Mouse (Mus musculus) limb, embryonic 11.5 days (tissue): ENCODE results near the gene Chka. TPM values are rescaled to one million over a fixed set of nuclear protein-coding genes. Genes with fewer than 3 reads are reported as not detected.

Experiments
- ATAC-seq: fragments of 200-750 bp; cut with Nextera tagmentation; 2 replicates; pipeline ENCODE4 v1.8.0; 2017; ENCODE audit warnings: low read depth; ENCODE audit not compliant: insufficient number of reproducible peaks, low FRiP score, low TSS enrichment
- DNase-seq: peaks from one replicate; pipeline ENCODE4 v3.0.0-alpha.2; 2015; ENCODE audit warnings: low spot score
- H3K27ac ChIP-seq: fragments of 300-500 bp; sonication (generic); replicated peaks from 2 replicates; pipeline ENCODE4 v1.5.1; 2014; ENCODE audit warnings: low read depth, mild to moderate bottlenecking, low read length
- H3K27me3 ChIP-seq: fragments of 300-500 bp; sonication (generic); 2 replicates; pipeline ENCODE4 v1.6.1; 2014; ENCODE audit warnings: mild to moderate bottlenecking, low read length, mixed read lengths; ENCODE audit not compliant: control insufficient read depth, insufficient read depth
- H3K36me3 ChIP-seq: fragments of 300-500 bp; sonication (generic); 2 replicates; pipeline ENCODE4 v1.6.1; 2014; ENCODE audit warnings: mild to moderate bottlenecking, low read length, moderate library complexity, mixed read lengths; ENCODE audit not compliant: control insufficient read depth, insufficient read depth
- H3K4me1 ChIP-seq: fragments of 300-500 bp; sonication (generic); 2 replicates; pipeline ENCODE4 v1.6.1; 2014; ENCODE audit warnings: low read length, mixed read lengths; ENCODE audit not compliant: control insufficient read depth, insufficient read depth
- H3K4me2 ChIP-seq: fragments of 300-500 bp; sonication (generic); 2 replicates; pipeline ENCODE4 v1.6.1; 2014; ENCODE audit warnings: low read depth, mild to moderate bottlenecking, moderate library complexity; ENCODE audit not compliant: severe bottlenecking
- H3K4me3 ChIP-seq: fragments of 300-500 bp; sonication (generic); 2 replicates; pipeline ENCODE4 v1.5.1; 2014; ENCODE audit warnings: low read depth, low read length
- H3K9ac ChIP-seq: fragments of 300-500 bp; sonication (generic); 2 replicates; pipeline ENCODE4 v1.6.1; 2014; ENCODE audit warnings: mild to moderate bottlenecking, low read length
- H3K9me3 ChIP-seq: fragments of 300-500 bp; sonication (generic); 2 replicates; pipeline ENCODE4 v1.6.1; 2016; ENCODE audit warnings: low read length; ENCODE audit not compliant: control insufficient read depth
- WGBS: fragments of 180-500 bp; shearing (Covaris S2); extraction: QIAGEN DNeasy Blood & Tissue Kit; methylation state at CpG from one replicate; pipeline ENCODE4 v1.1.7; 2014; 5-methylcytosine and 5-hydroxymethylcytosine counted together
- polyA plus RNA-seq: library from polyadenylated mRNA; unstranded; fragments of >200 nt; fragmentation: Nextera tagmentation; extraction: Ambion mirVana; gene quantifications from 2 replicates; pipeline ENCODE4 v1.2.1, GENCODE M21; 2014

The Chka gene
- polyA plus RNA-seq, 1 experiment from 2014 or later: 47.3 TPM

DNA sequence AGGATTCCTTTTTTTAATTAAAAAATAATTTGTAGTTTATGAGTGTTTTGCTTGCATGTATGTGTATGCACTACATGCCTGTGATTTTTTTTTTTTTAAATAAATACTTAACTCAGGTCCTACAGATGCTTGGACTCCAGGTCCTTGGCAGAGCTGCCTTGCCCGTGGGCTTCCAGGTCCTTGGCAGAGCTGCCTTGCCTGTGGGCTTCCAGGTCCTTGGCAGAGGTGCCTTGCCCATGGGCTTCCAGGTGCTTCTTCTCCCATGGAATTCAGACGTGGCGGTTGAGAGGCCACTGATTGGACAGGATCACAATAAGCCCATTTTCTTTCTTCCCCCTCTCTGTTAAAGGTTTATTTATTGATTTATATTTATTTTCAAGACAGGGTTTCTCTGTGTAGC lies 5.6 kb downstream of the Chka start:
- no peak overlapping the region for H3K4me3 ChIP-seq
- no peaks in the 10 kb centered on the region for H3K9me3 ChIP-seq
- no peak for ATAC-seq
- H3K4me1 ChIP-seq: peaks cover 6% of the 10 kb centered on the region
- WGBS: 85% methylated on average over 3 of the region's 3 CpGs
- DNase-seq: no peak
- no peak overlapping the region for H3K4me2 ChIP-seq
- H3K27me3 ChIP-seq: no peaks in the 10 kb centered on the region
- no peak overlapping the region for H3K27ac ChIP-seq
- no peaks in the 10 kb centered on the region for H3K36me3 ChIP-seq
- H3K9ac ChIP-seq: no peak overlapping the region

DNA sequence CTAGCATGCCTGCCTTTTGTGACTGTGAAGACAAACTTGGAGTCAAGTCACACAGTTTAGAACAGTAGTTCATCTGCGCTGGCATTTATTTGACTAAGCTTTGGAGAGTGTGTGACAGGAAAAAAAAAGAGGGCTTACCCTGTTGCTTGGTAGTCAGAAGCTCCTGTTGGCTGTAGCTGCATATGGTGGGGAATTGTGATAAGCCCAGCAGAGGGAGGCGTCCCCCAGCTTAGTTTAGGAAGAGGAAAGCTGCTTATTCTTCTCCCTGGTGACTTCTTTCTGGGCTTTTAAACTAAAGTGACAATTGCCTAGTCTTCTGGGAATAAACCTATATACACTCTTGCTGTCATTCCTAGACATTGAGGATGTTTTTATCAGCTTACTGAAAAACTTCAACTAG lies 11.1 kb downstream of the Chka start:
- no peak overlapping the region for H3K4me2 ChIP-seq
- H3K36me3 ChIP-seq: peaks cover 3% of the 10 kb centered on the region; the same call in 1 of the 2 replicates
- DNase-seq (no peak), ATAC-seq (no peak)
- H3K9me3 ChIP-seq: no peaks in the 10 kb centered on the region
- WGBS: 85% methylated on average over 2 of the region's 2 CpGs
- no peak overlapping the region for H3K27ac ChIP-seq
- H3K4me1 ChIP-seq: no peaks in the 10 kb centered on the region
- H3K27me3 ChIP-seq: no peaks in the 10 kb centered on the region
- H3K4me3 ChIP-seq: no peak overlapping the region
- H3K9ac ChIP-seq: no peak overlapping the region

DNA sequence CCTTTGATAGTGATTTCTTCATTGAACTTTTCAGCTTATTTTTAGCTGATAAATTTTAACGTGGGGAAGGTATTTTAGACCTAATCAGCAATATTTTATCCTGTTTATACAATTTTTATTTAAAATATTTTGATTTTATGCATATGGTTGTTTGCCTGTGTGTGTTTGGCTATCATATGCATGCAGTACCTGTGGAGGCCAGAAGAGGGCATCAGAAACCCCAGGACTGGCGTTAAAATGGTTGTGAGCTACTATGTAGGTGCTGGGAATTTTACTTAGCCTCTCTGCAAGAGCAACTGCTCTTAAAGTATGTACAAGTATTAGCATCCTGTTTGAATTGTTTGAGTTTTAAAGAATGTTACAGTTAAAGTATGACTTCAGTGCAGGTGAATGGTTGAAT lies 13.4 kb downstream of the Chka start:
- Histone ChIP-seq H3K9me3 (no peaks in the 10 kb centered on the region), H3K9ac (no peak overlapping the region), H3K36me3 (peaks cover 3% of the 10 kb centered on the region; the same call in 1 of the 2 replicates), H3K27ac (no peak overlapping the region), H3K4me2 (no peak overlapping the region), H3K4me3 (no peak overlapping the region), H3K4me1 (no peaks in the 10 kb centered on the region), H3K27me3 (no peaks in the 10 kb centered on the region)
- 86% methylated on average over 2 of the region's 2 CpGs for WGBS
- ATAC-seq: no peak
- DNase-seq: no peak

GRCm38 (mm10) chr19:3868290-3868689 lies 16.7 kb downstream of the Chka start:
- no peak overlapping the region for H3K9ac ChIP-seq
- H3K4me1 ChIP-seq: no peaks in the 10 kb centered on the region
- H3K4me2 ChIP-seq: no peak overlapping the region
- no peak overlapping the region for H3K27ac ChIP-seq
- ATAC-seq (no peak), DNase-seq (no peak)
- H3K36me3 ChIP-seq: peaks cover 3% of the 10 kb centered on the region; the same call in 1 of the 2 replicates
- WGBS: 95% methylated on average over 1 of the region's 1 CpGs
- H3K4me3 ChIP-seq: no peak overlapping the region
- H3K9me3 ChIP-seq: no peaks in the 10 kb centered on the region
- no peaks in the 10 kb centered on the region for H3K27me3 ChIP-seq

DNA sequence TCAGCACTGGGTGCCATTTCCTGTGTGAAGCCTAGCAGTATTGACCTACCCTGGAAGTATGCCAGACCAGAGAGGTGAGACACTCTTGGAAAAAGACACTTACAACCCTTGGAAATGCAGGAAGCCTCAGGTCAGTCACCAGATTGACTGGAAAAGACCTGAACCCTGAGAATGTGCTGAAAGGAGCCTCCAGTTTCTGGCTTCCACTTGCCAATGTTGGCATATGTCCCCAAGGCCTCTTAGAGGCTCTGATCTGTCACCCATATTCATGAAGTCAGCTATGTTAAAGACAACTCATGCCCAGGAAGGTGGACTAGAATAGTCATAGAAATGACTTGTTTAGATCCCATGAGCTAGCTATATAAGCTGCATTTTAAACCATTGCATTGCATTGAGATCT lies 19.9 kb downstream of the Chka start:
- Histone ChIP-seq H3K4me2 (no peak overlapping the region), H3K9me3 (no peaks in the 10 kb centered on the region), H3K4me3 (no peak overlapping the region), H3K27ac (no peak overlapping the region), H3K36me3 (peaks cover 2% of the 10 kb centered on the region; the same call in 1 of the 2 replicates), H3K27me3 (no peaks in the 10 kb centered on the region), H3K9ac (no peak overlapping the region), H3K4me1 (peaks cover 11% of the 10 kb centered on the region; the same call in 1 of the 2 replicates)
- ATAC-seq (no peak), DNase-seq (no peak)

- Histone ChIP-seq H3K4me3 (no peak overlapping the region), H3K4me1 (peaks cover 11% of the 10 kb centered on the region; the same call in 1 of the 2 replicates), H3K9me3 (no peaks in the 10 kb centered on the region), H3K27me3 (no peaks in the 10 kb centered on the region), H3K4me2 (no peak overlapping the region), H3K9ac (no peak overlapping the region), H3K27ac (no peak overlapping the region), H3K36me3 (peaks cover 2% of the 10 kb centered on the region; the same call in 1 of the 2 replicates)
- WGBS: 82% methylated on average over 4 of the region's 4 CpGs
- ATAC-seq (no peak), DNase-seq (no peak)
These were observed 20.8 kb downstream of the Chka start for GRCm38 (mm10) chr19:3872373-3872772.

DNA sequence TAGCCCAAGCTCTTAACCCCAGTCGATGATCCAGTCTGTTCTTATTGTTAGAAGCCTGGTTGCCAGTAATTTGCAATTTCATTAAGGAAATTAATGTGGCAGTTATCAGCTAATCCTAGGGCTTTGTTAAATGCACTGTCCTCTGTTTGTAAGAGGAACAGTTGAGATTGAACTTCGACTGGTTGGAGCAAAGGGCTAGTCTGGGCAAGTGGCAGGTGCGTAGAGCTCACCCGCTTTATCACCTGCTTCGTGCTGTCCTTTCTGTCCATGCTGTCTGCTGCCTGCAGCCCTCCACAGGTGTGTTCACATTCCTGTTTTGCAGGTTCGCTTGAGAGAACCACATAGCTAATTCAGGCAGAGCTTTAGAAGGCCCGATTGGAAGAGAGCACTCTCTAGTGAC lies 23.5 kb downstream of the Chka start:
- H3K9me3 ChIP-seq: no peaks in the 10 kb centered on the region
- H3K4me2 ChIP-seq: no peak overlapping the region
- no peaks in the 10 kb centered on the region for H3K27me3 ChIP-seq
- ATAC-seq: no peak
- H3K4me3 ChIP-seq: no peak overlapping the region
- no peak for DNase-seq
- peaks cover 2% of the 10 kb centered on the region; the same call in 1 of the 2 replicates for H3K36me3 ChIP-seq
- H3K27ac ChIP-seq: no peak overlapping the region
- H3K9ac ChIP-seq: no peak overlapping the region
- peaks cover 11% of the 10 kb centered on the region; the same call in 1 of the 2 replicates for H3K4me1 ChIP-seq
- 82% methylated on average over 7 of the region's 7 CpGs for WGBS

DNA sequence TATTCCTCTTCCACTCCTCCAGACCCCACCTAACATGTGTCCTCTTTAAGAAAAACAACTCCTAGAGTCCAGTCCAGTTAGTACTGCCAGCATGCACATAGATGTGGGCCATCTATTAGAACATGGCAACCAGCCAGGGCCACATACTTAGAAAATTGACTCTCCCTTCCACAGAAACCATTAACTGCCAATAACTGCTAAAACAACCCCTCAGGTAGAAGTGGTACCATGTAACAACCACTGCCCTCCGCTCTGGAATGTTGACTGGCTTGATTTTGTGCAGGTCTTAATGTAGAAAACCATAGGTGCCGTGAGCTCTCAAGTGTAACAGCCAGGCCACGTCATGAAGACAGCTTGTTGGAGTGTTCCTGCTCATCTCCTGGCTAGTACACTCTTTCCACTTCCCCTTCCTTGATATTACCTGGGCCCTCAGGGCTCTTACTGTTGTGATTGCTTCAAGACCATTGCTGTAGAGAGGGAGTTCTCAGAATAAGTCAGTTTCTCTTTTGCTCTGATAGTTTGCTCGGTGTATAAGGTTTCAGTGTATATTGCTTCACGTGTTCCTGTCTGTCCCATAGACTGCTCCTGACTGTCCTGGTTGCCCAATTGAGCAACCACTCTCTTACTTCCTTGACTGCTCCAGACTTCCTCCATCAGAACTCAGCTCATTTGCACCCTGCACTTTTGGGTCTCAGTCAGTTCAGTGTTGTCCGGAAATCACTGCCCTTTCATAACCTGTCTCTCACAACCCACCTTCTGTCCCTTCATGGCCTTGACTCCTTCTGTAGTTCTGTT lies 28.7 kb downstream of the Chka start:
- Histone ChIP-seq H3K36me3 (peaks cover 2% of the 10 kb centered on the region; the same call in 1 of the 2 replicates), H3K4me3 (no peak overlapping the region), H3K4me2 (no peak overlapping the region), H3K27ac (no peak overlapping the region), H3K4me1 (0 out of 2 replicates have a peak, but pooled peaks cover under 1% of the 10 kb centered on the region), H3K9me3 (no peaks in the 10 kb centered on the region), H3K9ac (no peak overlapping the region), H3K27me3 (no peaks in the 10 kb centered on the region)
- 91% methylated on average over 6 of the region's 6 CpGs for WGBS
- ATAC-seq (no peak), DNase-seq (no peak)
